Mouse (Mus musculus): Measurements from ENCODE around the gene Gsta2.
"Not testable (repeated sequence)": the region's sequence is repeated elsewhere in the genome, so short reads cannot be mapped to it uniquely, and the experiment has no call there.

GRCm38 (mm10) chr9:78349141-78349540 is 6.4 kb downstream of the Gsta2 start:
- TF ChIP-seq CTCF (IDR thresholded peaks at IDR 0.05; ENCODE audit: low read depth, low read length); POLR2AphosphoS5 (IDR thresholded peaks at IDR 0.05; ENCODE audit: insufficient replicate concordance, low read depth, low read length); GATA1 (IDR thresholded peaks at IDR 0.05; ENCODE audit: borderline replicate concordance, low read length); TAL1 (conservative IDR thresholded peaks at IDR 0.05; ENCODE audit: low read depth, low read length); GATA2 (IDR thresholded peaks at IDR 0.05; ENCODE audit: borderline replicate concordance, low read depth, low read length): not testable (repeated sequence)
